Comparison of ENCODE assay signal across 8 mouse cellular contexts in the genomic region with DNA sequence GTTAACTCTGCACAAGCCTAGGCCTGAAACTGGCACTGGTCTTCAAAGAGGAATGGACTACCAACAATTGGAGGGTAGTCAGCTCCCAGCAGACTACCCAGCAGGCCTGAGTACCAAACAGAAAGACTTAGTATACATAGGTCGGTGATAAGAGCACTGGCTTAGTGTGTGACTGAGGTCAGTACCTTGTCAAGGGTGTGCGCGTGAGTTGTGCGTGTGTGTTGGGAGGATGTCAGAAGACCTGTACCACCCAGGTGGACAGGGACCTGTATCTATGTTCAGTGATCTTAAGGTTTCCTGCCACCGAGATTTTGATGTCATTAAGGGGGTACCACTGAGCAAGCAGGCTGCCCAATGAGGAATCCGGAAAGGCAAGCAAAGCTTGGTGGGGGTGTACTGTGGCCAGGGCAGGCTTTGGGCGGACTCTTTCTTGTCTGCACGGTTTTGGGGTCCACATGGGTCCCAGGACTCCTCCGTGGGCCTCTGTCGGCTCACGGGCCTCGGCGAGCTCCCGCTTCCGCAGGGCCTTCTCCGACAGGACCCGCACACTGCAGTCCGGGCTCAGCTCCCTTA. TPM values are rescaled to one million over a fixed set of nuclear protein-coding genes. Genes with fewer than 3 reads are reported as not detected.
DNase-seq lines count a peak whose midpoint lies in the region; ATAC-seq lines count a peak whose summit lies in the region.

No protein-coding gene starts in this region.

- H3K4me2 ChIP-seq in kidney, embryonic 16.5 days (replicated peaks; ENCODE audit: low read depth, low read length), result peak overlapping the region; percentile 87
- H3K4me2 ChIP-seq in hindbrain, embryonic 12.5 days (replicated peaks), result peak overlapping the region; percentile 80
- H3K4me2 ChIP-seq in midbrain, embryonic 14.5 days (ENCODE audit: low read length), result peak overlapping the region; percentile 85

- no peaks in the 10 kb centered on the region for H3K9me3 ChIP-seq in kidney, embryonic 16.5 days (ENCODE audit: low read length)
- no peaks in the 10 kb centered on the region for H3K9me3 ChIP-seq in hindbrain, embryonic 12.5 days (replicated peaks)
- H3K9me3 ChIP-seq in midbrain, embryonic 14.5 days (ENCODE audit: control insufficient read depth, low read length), result no peaks in the 10 kb centered on the region

- H3K4me3 ChIP-seq in kidney, embryonic 16.5 days (ENCODE audit: low read length), result peak overlapping the region; percentile 76
- peak overlapping the region; percentile 76 for H3K4me3 ChIP-seq in hindbrain, embryonic 12.5 days
- peak overlapping the region; percentile 77 for H3K4me3 ChIP-seq in midbrain, embryonic 14.5 days (replicated peaks; ENCODE audit: low read depth, low read length)

- 16% methylated on average over 18 of the region's 18 CpGs for WGBS in kidney, embryonic 16.5 days
- 14% methylated on average over 18 of the region's 18 CpGs for WGBS in hindbrain, embryonic 12.5 days
- 12% methylated on average over 18 of the region's 18 CpGs for WGBS in midbrain, embryonic 14.5 days

- H3K36me3 ChIP-seq in kidney, embryonic 16.5 days (ENCODE audit: insufficient read depth, low read length), result no peaks in the 10 kb centered on the region
- no peaks in the 10 kb centered on the region for H3K36me3 ChIP-seq in hindbrain, embryonic 12.5 days
- no peaks in the 10 kb centered on the region for H3K36me3 ChIP-seq in midbrain, embryonic 14.5 days (ENCODE audit: control insufficient read depth, insufficient read depth, low read length)

- no peak for DNase-seq in kidney, postnatal 25 days
- peak; percentile 55 for DNase-seq in brain, adult 2 months (ENCODE audit: low read depth, low spot score)
- no peak for DNase-seq in midbrain, embryonic 14.5 days
- DNase-seq in adrenal gland, postnatal 25 days, result no peak
- no peak for DNase-seq in adrenal gland, adult 8-10 months
- no peak for DNase-seq in frontal cortex, adult 2 months (ENCODE audit: extremely low spot score in 1 of 2, low spot score in 1 of 2)

- no peak; the same call in none of the 2 replicates for ATAC-seq in kidney, embryonic 16.5 days (ENCODE audit: low FRiP score, low TSS enrichment)
- ATAC-seq in hindbrain, embryonic 12.5 days (ENCODE audit: low FRiP score), result peak; percentile 38
- peak; percentile 18 for ATAC-seq in midbrain, embryonic 14.5 days (ENCODE audit: low FRiP score, low TSS enrichment)

- no peaks in the 10 kb centered on the region; the same call in 1 of the 2 replicates for H3K4me1 ChIP-seq in kidney, embryonic 16.5 days (ENCODE audit: insufficient read depth, low read length)
- H3K4me1 ChIP-seq in hindbrain, embryonic 12.5 days, result peaks cover 3% of the 10 kb centered on the region
- 0 out of 2 replicates have a peak, but pooled peaks cover 4% of the 10 kb centered on the region for H3K4me1 ChIP-seq in midbrain, embryonic 14.5 days (ENCODE audit: control insufficient read depth, insufficient read depth, low read length)

- peak overlapping the region; percentile 93 for H3K9ac ChIP-seq in kidney, embryonic 16.5 days (replicated peaks; ENCODE audit: low read length)
- peak overlapping the region; percentile 90 for H3K9ac ChIP-seq in hindbrain, embryonic 12.5 days
- peak overlapping the region; percentile 95 for H3K9ac ChIP-seq in midbrain, embryonic 14.5 days (replicated peaks; ENCODE audit: low read length)

- peak overlapping the region; percentile 84 for H3K27ac ChIP-seq in kidney, embryonic 16.5 days (ENCODE audit: low read length)
- H3K27ac ChIP-seq in hindbrain, embryonic 12.5 days, result peak overlapping the region; percentile 93
- peak overlapping the region; percentile 97 for H3K27ac ChIP-seq in midbrain, embryonic 14.5 days (replicated peaks; ENCODE audit: low read depth, low read length)

- H3K27me3 ChIP-seq in kidney, embryonic 16.5 days (ENCODE audit: insufficient read depth, low read length), result no peaks in the 10 kb centered on the region
- no peaks in the 10 kb centered on the region for H3K27me3 ChIP-seq in hindbrain, embryonic 12.5 days
- H3K27me3 ChIP-seq in midbrain, embryonic 14.5 days (ENCODE audit: control insufficient read depth, insufficient read depth, low read length), result no peaks in the 10 kb centered on the region

RNA-seq across cellular contexts. Expression of a gene that starts 0.5 kb away (rescaled TPM):
- 31.0 and 31.5 TPM in 2 replicates for polyA plus RNA-seq in kidney, embryonic 16.5 days (2015; fragmentation: Nextera tagmentation; extraction: Ambion mirVana)
- polyA plus RNA-seq in hindbrain, embryonic 12.5 days (2016; fragmentation: Nextera tagmentation; extraction: Ambion mirVana), result 21.2 and 24.2 TPM in 2 replicates
- polyA plus RNA-seq in midbrain, embryonic 14.5 days (2014; fragmentation: Nextera tagmentation; extraction: Ambion mirVana), result 29.0 and 34.3 TPM in 2 replicates
- total RNA-seq in adrenal gland, postnatal 25 days (2021), result 14.8 and 19.0 TPM in 2 replicates
- total RNA-seq in adrenal gland, adult 8-10 months (2022), result 10 to 100 TPM; 12.8 to 20.1 (median 17.1) TPM
- 76.7 and 91.0 TPM in 2 replicates for polyA plus RNA-seq in frontal cortex, adult 2 months (2012; rRNA removed)

RNA-seq across cellular contexts. Expression of a gene that starts 13.9 kb away (rescaled TPM):
- polyA plus RNA-seq in kidney, embryonic 16.5 days (2015; fragmentation: Nextera tagmentation; extraction: Ambion mirVana), result 19.7 and 20.8 TPM in 2 replicates
- polyA plus RNA-seq in hindbrain, embryonic 12.5 days (2016; fragmentation: Nextera tagmentation; extraction: Ambion mirVana), result 110 and 112 TPM in 2 replicates
- polyA plus RNA-seq in midbrain, embryonic 14.5 days (2014; fragmentation: Nextera tagmentation; extraction: Ambion mirVana), result 244 and 248 TPM in 2 replicates
- 8.2 and 13.4 TPM in 2 replicates for total RNA-seq in adrenal gland, postnatal 25 days (2021)
- 10 to 100 TPM; 11.3 to 23.2 (median 16.8) TPM for total RNA-seq in adrenal gland, adult 8-10 months (2022)
- 94.4 and 99.2 TPM in 2 replicates for polyA plus RNA-seq in frontal cortex, adult 2 months (2012; rRNA removed)

RNA-seq across cellular contexts. Expression of a gene that starts 58.8 kb away (rescaled TPM):
- 0.59 and 1.3 TPM in 2 replicates for polyA plus RNA-seq in kidney, embryonic 16.5 days (2015; fragmentation: Nextera tagmentation; extraction: Ambion mirVana)
- 84.0 and 94.2 TPM in 2 replicates for polyA plus RNA-seq in hindbrain, embryonic 12.5 days (2016; fragmentation: Nextera tagmentation; extraction: Ambion mirVana)
- 122 and 125 TPM in 2 replicates for polyA plus RNA-seq in midbrain, embryonic 14.5 days (2014; fragmentation: Nextera tagmentation; extraction: Ambion mirVana)
- total RNA-seq in adrenal gland, postnatal 25 days (2021), result 24.6 and 28.6 TPM in 2 replicates
- 10 to 100 TPM; 31.3 to 44.0 (median 31.5) TPM for total RNA-seq in adrenal gland, adult 8-10 months (2022)
- polyA plus RNA-seq in frontal cortex, adult 2 months (2012; rRNA removed), result 205 and 215 TPM in 2 replicates

Comparison
In these comparisons a context has a peak if more than half of its experiments do, and no peak if none do; other contexts are left out.
1. RNA of a gene that starts 58.8 kb away (polyA plus RNA-seq): 205 to 215 TPM in frontal cortex, adult 2 months, 122 to 125 TPM in midbrain, embryonic 14.5 days and 84.0 to 94.2 TPM in hindbrain, embryonic 12.5 days; 0.59 to 1.3 TPM in kidney, embryonic 16.5 days; every median in the first group is over 10 times any median in the second.
2. Peak in every context shown above with its lines, with median percentiles within 50 percentile points of each other: H3K27ac ChIP-seq, H3K4me2 ChIP-seq, H3K4me3 ChIP-seq and H3K9ac ChIP-seq.